Mouse (Mus musculus): ENCODE data around the gene Slc5a2. TPM values are rescaled to one million over a fixed set of nuclear protein-coding genes. Genes with fewer than 3 reads are reported as not detected.

Slc5a2 gene
- polyA plus RNA-seq, 1 experiment from 2014 or later: 0.16 TPM

DNA sequence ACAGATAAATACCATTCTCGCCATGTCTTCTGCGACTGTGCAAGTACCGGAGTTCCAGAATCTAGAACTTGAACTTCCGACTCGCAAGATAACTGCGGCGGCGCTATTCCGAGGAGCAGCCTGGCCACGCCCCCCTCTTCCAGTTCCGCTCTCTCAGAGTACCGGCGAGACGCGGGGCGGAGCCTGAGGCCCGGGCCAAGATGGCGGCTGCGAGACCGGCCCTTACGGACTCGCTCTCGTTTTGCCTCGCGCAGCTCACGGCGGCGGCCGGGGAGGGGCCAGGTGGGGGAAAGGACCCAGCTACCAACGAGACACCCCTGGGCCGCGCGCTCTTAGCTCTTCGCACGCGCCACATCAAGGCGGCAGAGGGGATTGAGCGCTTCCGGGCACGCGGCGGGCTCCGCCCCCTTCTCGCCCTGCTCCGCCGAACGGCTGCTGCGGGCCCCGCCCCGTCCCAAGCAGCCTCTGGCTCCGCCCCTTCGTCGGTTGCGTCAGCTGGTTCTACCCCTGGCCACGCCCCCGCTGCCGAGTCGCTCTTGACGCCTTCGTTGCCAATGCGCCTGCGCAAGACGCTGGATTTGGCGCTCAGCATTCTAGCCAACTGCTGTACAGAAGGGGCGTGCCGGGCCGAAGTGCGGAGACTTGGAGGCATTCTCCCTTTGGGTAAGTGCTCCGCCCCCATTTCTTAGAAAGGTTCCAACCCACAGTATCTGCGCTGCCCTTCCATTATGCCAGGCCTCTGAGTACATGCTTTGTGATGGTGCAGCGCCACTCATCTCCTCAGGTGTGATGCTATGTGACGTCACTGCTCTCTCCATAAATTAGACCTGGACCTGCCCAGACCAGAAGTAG is 27.3 kb upstream of the Slc5a2 start, which contains the start of gene 9130023H24Rik:
TSS of gene 9130023H24Rik (minus strand) at position 105 of the 852 bp plus-strand sequence.
- H3K4me3 ChIP-seq (ENCODE audit: low read depth, low read length): peak within 1 kb of the TSS; percentile 72
- WGBS: under 1% methylated on average over 72 of the region's 72 CpGs
- H3K36me3 ChIP-seq (ENCODE audit: control insufficient read depth, insufficient read depth, low read length): peaks cover 6% of the 10 kb centered on the region; the same call in 1 of the 2 replicates

DNA sequence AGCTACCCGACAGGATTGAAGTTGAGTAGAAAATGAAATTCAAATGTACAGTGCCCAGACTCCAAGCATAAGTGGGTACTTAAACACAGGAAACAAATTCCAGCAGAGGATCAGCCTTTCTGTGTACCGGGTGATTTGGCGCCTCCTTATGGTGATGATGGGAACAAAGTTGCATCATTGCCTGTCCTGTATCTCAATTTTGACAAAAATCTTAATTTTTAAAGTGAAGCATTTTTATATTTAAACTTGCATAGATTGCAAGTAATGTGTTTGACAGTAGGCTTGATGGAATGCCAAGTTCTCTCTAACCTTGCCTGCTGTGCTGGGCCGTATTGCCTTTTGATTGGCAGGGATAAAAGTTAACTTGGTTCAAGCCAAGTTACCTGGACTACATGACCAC is 26.5 kb upstream of the Slc5a2 start:
- H3K27ac ChIP-seq (ENCODE audit: low read depth, low read length): no peak overlapping the region
- no peaks in the 10 kb centered on the region for H3K27me3 ChIP-seq (ENCODE audit: control insufficient read depth, insufficient read depth, low read length)
- H3K4me1 ChIP-seq (ENCODE audit: control insufficient read depth, insufficient read depth, low read length): 0 out of 2 replicates have a peak, but pooled peaks cover 3% of the 10 kb centered on the region
- H3K4me2 ChIP-seq: peak overlapping the region; percentile 45
- WGBS: 30% methylated on average over 4 of the region's 4 CpGs
- ATAC-seq (ENCODE audit: low FRiP score) (peak; percentile 4; the same call in 1 of the 2 replicates), DNase-seq (ENCODE audit: low spot score, missing footprints) (peak; percentile 90)
- peak overlapping the region; percentile 72 for H3K4me3 ChIP-seq (ENCODE audit: low read depth, low read length)
- H3K9ac ChIP-seq (ENCODE audit: low read length): no peak overlapping the region
- H3K9me3 ChIP-seq (ENCODE audit: control insufficient read depth, low read length): no peaks in the 10 kb centered on the region
- peaks cover 6% of the 10 kb centered on the region; the same call in 1 of the 2 replicates for H3K36me3 ChIP-seq (ENCODE audit: control insufficient read depth, insufficient read depth, low read length)

More for the DNA sequence above, 27.3 kb upstream of the Slc5a2 start, which contains the start of gene 9130023H24Rik:
- Histone ChIP-seq H3K9me3 (ENCODE audit: control insufficient read depth, low read length) (no peaks in the 10 kb centered on the region), H3K9ac (ENCODE audit: low read length) (peak within 1 kb of the TSS; percentile 85), H3K4me1 (ENCODE audit: control insufficient read depth, insufficient read depth, low read length) (0 out of 2 replicates have a peak, but pooled peaks cover 3% of the 10 kb centered on the region), H3K4me2 (peak within 1 kb of the TSS; percentile 89), H3K27ac (ENCODE audit: low read depth, low read length) (peak within 1 kb of the TSS; percentile 91), H3K27me3 (ENCODE audit: control insufficient read depth, insufficient read depth, low read length) (no peaks in the 10 kb centered on the region)
- ATAC-seq (ENCODE audit: low FRiP score) (peak; percentile 93), DNase-seq (ENCODE audit: low spot score, missing footprints) (peak; percentile 100)

DNA sequence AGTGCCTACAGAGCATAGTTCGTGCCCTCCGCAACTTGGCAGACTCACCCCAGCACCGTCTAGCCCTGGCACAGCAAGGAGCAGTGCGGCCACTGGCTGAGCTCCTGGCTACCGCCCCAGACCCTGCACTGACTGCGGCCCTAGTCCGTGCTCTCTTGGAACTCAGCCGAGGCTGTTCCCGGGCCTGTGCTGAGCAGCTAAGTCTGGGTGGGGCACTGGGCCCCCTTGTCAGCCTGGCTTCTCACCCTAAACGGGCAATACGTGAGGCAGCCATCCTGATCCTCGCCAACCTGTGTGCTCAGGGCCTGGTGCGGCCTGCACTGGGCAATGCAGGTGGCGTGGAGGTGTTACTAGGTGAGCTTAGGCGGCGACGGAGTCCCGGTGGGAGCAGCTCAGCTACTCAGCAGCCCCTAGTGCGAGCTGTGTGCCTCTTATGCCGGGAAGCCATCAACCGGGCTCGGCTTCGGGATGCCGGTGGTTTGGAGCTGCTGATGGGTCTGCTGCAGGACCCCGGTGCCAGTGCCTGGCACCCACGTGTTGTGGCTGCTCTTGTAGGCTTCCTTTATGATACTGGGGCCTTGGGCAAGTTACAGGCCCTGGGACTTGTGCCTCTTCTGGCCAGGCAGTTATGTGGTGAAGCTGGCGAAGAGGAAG is 25.2 kb upstream of the Slc5a2 start:
- no peak overlapping the region for H3K4me2 ChIP-seq
- H3K4me3 ChIP-seq (ENCODE audit: low read depth, low read length): no peak overlapping the region
- 0 out of 2 replicates have a peak, but pooled peaks cover 3% of the 10 kb centered on the region for H3K4me1 ChIP-seq (ENCODE audit: control insufficient read depth, insufficient read depth, low read length)
- no peaks in the 10 kb centered on the region for H3K9me3 ChIP-seq (ENCODE audit: control insufficient read depth, low read length)
- 93% methylated on average over 27 of the region's 27 CpGs for whole genome bisulfite sequencing
- H3K27ac ChIP-seq (ENCODE audit: low read depth, low read length): no peak overlapping the region
- ATAC-seq (ENCODE audit: low FRiP score) (no peak), DNase-seq (ENCODE audit: low spot score, missing footprints) (no peak)
- H3K36me3 ChIP-seq (ENCODE audit: control insufficient read depth, insufficient read depth, low read length): peaks cover 6% of the 10 kb centered on the region; the same call in 1 of the 2 replicates
- no peaks in the 10 kb centered on the region for H3K27me3 ChIP-seq (ENCODE audit: control insufficient read depth, insufficient read depth, low read length)
- no peak overlapping the region for H3K9ac ChIP-seq (ENCODE audit: low read length)

DNA sequence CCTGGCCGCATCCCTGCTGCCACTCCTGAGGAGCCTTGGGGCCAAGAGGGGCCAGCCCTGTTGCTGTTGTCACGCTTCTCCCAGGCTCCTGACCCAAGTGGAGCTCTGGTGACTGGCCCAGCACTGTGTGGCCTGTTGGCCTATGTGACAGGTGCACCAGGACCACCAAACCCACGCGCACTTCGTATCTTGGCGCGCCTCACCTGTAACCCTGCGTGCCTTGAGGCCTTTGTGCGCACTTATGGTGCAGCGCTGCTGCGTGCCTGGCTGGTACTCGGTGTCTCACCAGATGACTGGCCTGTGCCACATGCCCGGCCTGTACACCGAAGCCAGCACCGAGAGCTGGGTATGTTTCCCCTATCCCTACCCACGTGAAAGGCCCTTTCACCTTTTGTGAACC is 23.1 kb upstream of the Slc5a2 start:
- 0 out of 2 replicates have a peak, but pooled peaks cover 3% of the 10 kb centered on the region for H3K27me3 ChIP-seq (ENCODE audit: control insufficient read depth, insufficient read depth, low read length)
- ATAC-seq (ENCODE audit: low FRiP score): no peak
- H3K36me3 ChIP-seq (ENCODE audit: control insufficient read depth, insufficient read depth, low read length): peaks cover 6% of the 10 kb centered on the region; the same call in 1 of the 2 replicates
- no peak overlapping the region for H3K27ac ChIP-seq (ENCODE audit: low read depth, low read length)
- DNase-seq (ENCODE audit: low spot score, missing footprints): no peak
- WGBS: 94% methylated on average over 16 of the region's 16 CpGs
- no peak overlapping the region for H3K9ac ChIP-seq (ENCODE audit: low read length)
- peaks cover 11% of the 10 kb centered on the region for H3K4me1 ChIP-seq (ENCODE audit: control insufficient read depth, insufficient read depth, low read length)
- H3K4me3 ChIP-seq (ENCODE audit: low read depth, low read length): no peak overlapping the region
- no peak overlapping the region for H3K4me2 ChIP-seq
- H3K9me3 ChIP-seq (ENCODE audit: control insufficient read depth, low read length): no peaks in the 10 kb centered on the region

DNA sequence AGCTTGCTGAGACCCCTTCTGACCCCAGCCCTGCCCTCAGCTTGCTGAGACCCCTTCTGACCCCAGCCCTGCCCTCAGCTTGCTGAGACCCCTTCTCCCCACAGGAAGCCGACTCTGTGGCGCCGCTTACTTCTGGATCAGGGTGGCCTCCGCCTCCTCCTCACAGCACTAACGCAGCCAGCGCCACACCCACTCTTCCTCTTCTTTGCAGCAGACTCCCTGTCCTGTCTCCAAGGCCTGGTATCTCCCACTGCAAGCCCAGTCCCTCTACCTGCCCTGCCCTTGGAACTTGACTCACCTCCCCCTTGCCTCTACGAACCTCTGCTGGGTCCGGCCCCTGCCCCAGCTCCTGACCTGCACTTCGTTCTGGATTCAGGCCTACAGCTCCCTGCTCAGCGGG is 21.5 kb upstream of the Slc5a2 start:
- Histone ChIP-seq H3K4me2 (no peak overlapping the region), H3K9me3 (ENCODE audit: control insufficient read depth, low read length) (no peaks in the 10 kb centered on the region), H3K27ac (ENCODE audit: low read depth, low read length) (no peak overlapping the region), H3K4me3 (ENCODE audit: low read depth, low read length) (no peak overlapping the region), H3K4me1 (ENCODE audit: control insufficient read depth, insufficient read depth, low read length) (peaks cover 11% of the 10 kb centered on the region), H3K27me3 (ENCODE audit: control insufficient read depth, insufficient read depth, low read length) (0 out of 2 replicates have a peak, but pooled peaks cover 3% of the 10 kb centered on the region), H3K36me3 (ENCODE audit: control insufficient read depth, insufficient read depth, low read length) (peaks cover 6% of the 10 kb centered on the region; the same call in 1 of the 2 replicates), H3K9ac (ENCODE audit: low read length) (no peak overlapping the region)
- ATAC-seq (ENCODE audit: low FRiP score) (no peak), DNase-seq (ENCODE audit: low spot score, missing footprints) (no peak)
- WGBS: 44% methylated on average over 10 of the region's 10 CpGs

DNA sequence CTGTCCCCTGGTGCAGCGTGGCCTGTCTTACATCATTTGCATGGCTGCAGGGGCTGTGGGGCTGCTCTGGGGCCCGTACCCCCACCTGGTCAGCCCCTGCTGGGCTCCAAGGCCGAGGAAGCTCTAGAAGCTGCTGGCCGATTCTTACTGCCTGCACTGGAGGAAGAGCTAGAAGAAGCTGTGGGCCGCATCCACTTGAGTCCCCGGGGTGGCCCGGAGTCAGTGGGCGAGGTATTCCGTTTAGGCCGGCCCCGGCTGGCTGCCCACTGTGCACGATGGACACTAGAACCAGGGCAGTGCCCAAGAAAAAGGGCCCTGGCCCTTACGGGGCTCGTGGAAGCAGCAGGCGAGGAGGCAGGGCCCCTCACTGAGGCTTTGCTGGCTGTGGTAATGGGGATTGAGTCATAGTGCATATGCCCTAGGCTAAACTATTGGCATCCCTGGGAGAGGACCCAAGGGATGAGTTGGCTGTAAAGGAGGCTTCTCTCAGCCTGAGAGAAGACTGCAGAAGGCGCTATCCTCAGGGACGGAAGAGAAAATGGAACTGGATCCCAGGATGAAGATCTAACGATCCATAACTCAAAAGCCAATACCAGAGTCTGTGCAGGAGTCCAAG is 20.9 kb upstream of the Slc5a2 start:
- Histone ChIP-seq H3K27ac (ENCODE audit: low read depth, low read length) (no peak overlapping the region), H3K9me3 (ENCODE audit: control insufficient read depth, low read length) (no peaks in the 10 kb centered on the region), H3K9ac (ENCODE audit: low read length) (no peak overlapping the region), H3K36me3 (ENCODE audit: control insufficient read depth, insufficient read depth, low read length) (peaks cover 6% of the 10 kb centered on the region; the same call in 1 of the 2 replicates), H3K4me3 (ENCODE audit: low read depth, low read length) (no peak overlapping the region), H3K4me1 (ENCODE audit: control insufficient read depth, insufficient read depth, low read length) (peaks cover 11% of the 10 kb centered on the region), H3K4me2 (no peak overlapping the region), H3K27me3 (ENCODE audit: control insufficient read depth, insufficient read depth, low read length) (0 out of 2 replicates have a peak, but pooled peaks cover 3% of the 10 kb centered on the region)
- ATAC-seq (ENCODE audit: low FRiP score): no peak
- 76% methylated on average over 18 of the region's 18 CpGs for WGBS
- no peak for DNase-seq (ENCODE audit: low spot score, missing footprints)

DNA sequence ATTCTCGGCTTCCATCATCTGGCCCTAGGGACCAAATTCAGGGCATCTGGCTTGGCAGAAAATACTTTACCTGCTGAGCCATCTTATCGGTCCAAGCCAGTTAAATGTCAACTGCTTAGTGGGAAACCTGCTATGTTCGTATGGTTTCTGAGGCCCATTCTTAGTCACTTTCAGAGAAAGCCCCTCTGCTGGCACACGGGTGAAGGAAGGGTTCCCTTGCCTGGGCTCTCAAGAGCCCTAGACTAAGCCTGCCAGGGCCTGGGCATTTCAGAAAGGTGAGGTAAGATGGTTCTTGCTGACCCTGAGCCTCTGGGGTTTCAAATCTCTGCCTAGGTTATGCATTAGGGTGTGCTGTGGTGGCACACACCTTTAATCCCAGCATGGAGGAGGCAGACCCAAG is 19.9 kb upstream of the Slc5a2 start:
- Histone ChIP-seq H3K27me3 (ENCODE audit: control insufficient read depth, insufficient read depth, low read length) (0 out of 2 replicates have a peak, but pooled peaks cover 3% of the 10 kb centered on the region), H3K4me2 (no peak overlapping the region), H3K4me1 (ENCODE audit: control insufficient read depth, insufficient read depth, low read length) (peaks cover 11% of the 10 kb centered on the region), H3K9ac (ENCODE audit: low read length) (no peak overlapping the region), H3K27ac (ENCODE audit: low read depth, low read length) (no peak overlapping the region), H3K36me3 (ENCODE audit: control insufficient read depth, insufficient read depth, low read length) (0 out of 2 replicates have a peak, but pooled peaks cover 2% of the 10 kb centered on the region), H3K4me3 (ENCODE audit: low read depth, low read length) (no peak overlapping the region), H3K9me3 (ENCODE audit: control insufficient read depth, low read length) (no peaks in the 10 kb centered on the region)
- no peak for ATAC-seq (ENCODE audit: low FRiP score)
- DNase-seq (ENCODE audit: low spot score, missing footprints): no peak
- WGBS: 82% methylated on average over 4 of the region's 4 CpGs

DNA sequence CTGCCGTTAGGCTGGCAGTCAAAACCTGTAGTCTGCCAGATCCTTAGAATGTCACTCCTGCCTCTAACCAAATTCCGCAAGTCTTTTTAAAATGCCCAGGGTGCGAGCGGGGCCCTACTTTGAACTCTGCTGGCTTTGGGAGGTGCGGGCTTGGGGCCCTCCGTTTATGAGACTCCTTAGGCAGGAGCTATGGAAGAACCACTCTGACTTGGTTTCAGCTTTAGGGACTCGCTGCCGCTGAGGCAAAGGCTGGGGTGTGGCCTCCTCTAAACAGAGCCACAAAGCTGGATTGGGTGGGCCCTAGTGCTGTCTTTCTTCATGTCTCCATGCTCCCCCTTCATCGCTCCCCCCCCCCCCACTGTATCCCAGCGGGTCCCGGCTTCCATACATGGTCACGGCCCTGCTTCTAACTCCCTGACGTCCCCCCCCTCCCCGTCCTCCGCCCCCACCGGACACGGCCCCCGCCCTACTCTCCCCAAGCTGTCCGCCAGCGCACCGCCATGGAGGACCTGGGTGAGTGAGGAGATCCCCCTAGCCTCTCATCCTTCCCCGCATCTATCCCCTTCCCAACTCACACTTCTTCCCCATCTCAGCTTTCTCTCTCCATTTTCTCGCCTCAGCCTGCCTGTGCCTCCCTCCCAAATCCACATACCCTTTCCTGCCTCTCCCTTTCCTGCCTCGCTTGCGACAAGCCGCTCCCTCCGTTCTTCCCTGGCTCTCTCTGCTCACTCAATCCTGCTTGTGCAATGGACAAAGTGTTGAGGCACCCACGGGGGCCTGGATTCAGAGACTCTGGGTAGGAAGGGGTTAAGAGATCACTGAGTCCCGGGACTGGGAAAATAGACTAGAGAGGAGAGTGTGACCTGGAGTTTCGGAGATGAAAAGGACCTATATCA is 18.7 kb upstream of the Slc5a2 start, which contains the start of gene Tgfb1i1:
TSS of gene Tgfb1i1 (plus strand) at position 317 of the 896 bp plus-strand sequence.
- no peaks in the 10 kb centered on the region for H3K9me3 ChIP-seq (ENCODE audit: control insufficient read depth, low read length)
- H3K4me1 ChIP-seq (ENCODE audit: control insufficient read depth, insufficient read depth, low read length): peaks cover 11% of the 10 kb centered on the region
- DNase-seq (ENCODE audit: low spot score, missing footprints) (peak; percentile 94), ATAC-seq (ENCODE audit: low FRiP score) (peak; percentile 61)
- peak within 1 kb of the TSS; percentile 62 for H3K4me2 ChIP-seq
- H3K27me3 ChIP-seq (ENCODE audit: control insufficient read depth, insufficient read depth, low read length): 0 out of 2 replicates have a peak, but pooled peaks cover 3% of the 10 kb centered on the region
- H3K9ac ChIP-seq (ENCODE audit: low read length): peak within 1 kb of the TSS; percentile 65
- H3K27ac ChIP-seq (ENCODE audit: low read depth, low read length): peak within 1 kb of the TSS; percentile 53
- peak within 1 kb of the TSS; percentile 41 for H3K4me3 ChIP-seq (ENCODE audit: low read depth, low read length)
- H3K36me3 ChIP-seq (ENCODE audit: control insufficient read depth, insufficient read depth, low read length): 0 out of 2 replicates have a peak, but pooled peaks cover 2% of the 10 kb centered on the region
- 1% methylated on average over 27 of the region's 30 CpGs for WGBS
